Mouse (Mus musculus) midbrain, embryonic 16.5 days (tissue): ENCODE data around the gene Cdhr5. TPM values are rescaled to one million over a fixed set of nuclear protein-coding genes. Genes with fewer than 3 reads are reported as not detected.
A peak's percentile ranks its signal among the peaks of the same experiment; 100 is the strongest.

Experiments used
- ATAC-seq: fragments of 200-750 bp; cut with Nextera tagmentation; 2 replicates; pipeline ENCODE4 v1.8.0; 2017; ENCODE audit warnings: moderate TSS enrichment
- H3K27ac ChIP-seq: fragments of 300-500 bp; sonication (generic); 2 replicates; pipeline ENCODE4 v1.5.1; 2014; ENCODE audit warnings: mild to moderate bottlenecking, low read length, mixed read lengths
- H3K27me3 ChIP-seq: fragments of 300-500 bp; sonication (generic); 2 replicates; pipeline ENCODE4 v1.6.1; 2014; ENCODE audit warnings: low read depth, low read length, mixed read lengths; ENCODE audit not compliant: control insufficient read depth, insufficient read depth
- H3K36me3 ChIP-seq: fragments of 300-500 bp; sonication (generic); 2 replicates; pipeline ENCODE4 v1.6.1; 2014; ENCODE audit warnings: mild to moderate bottlenecking, low read length, moderate library complexity, mixed read lengths; ENCODE audit not compliant: control insufficient read depth, insufficient read depth
- H3K4me1 ChIP-seq: fragments of 300-500 bp; sonication (generic); 2 replicates; pipeline ENCODE4 v1.6.1; 2014; ENCODE audit warnings: mild to moderate bottlenecking, low read length, mixed read lengths; ENCODE audit not compliant: control insufficient read depth, insufficient read depth
- H3K4me2 ChIP-seq: fragments of 300-500 bp; sonication (generic); 2 replicates; pipeline ENCODE4 v1.6.1; 2014; ENCODE audit warnings: mild to moderate bottlenecking, low read length, mixed read lengths
- H3K4me3 ChIP-seq: fragments of 300-500 bp; sonication (generic); 2 replicates; pipeline ENCODE4 v1.5.1; 2014; ENCODE audit warnings: low read depth, mild to moderate bottlenecking, low read length, moderate library complexity, mixed read lengths
- H3K9ac ChIP-seq: fragments of 300-500 bp; sonication (generic); 2 replicates; pipeline ENCODE4 v1.6.1; 2014; ENCODE audit warnings: low read depth, low read length, mixed read lengths
- H3K9me3 ChIP-seq: fragments of 300-500 bp; sonication (generic); replicated peaks from 2 replicates; pipeline ENCODE4 v1.6.1; 2014; ENCODE audit warnings: mild to moderate bottlenecking, low read length, mixed read lengths; ENCODE audit not compliant: control insufficient read depth, poor library complexity, severe bottlenecking
- WGBS: fragments of 180-500 bp; shearing (Covaris S2); extraction: QIAGEN DNeasy Blood & Tissue Kit; methylation state at CpG from one replicate; pipeline ENCODE4 v1.1.7; 2014; 5-methylcytosine and 5-hydroxymethylcytosine counted together
- polyA plus RNA-seq: library from polyadenylated mRNA; unstranded; fragments of >200 nt; fragmentation: Nextera tagmentation; extraction: Ambion mirVana; gene quantifications from 2 replicates; pipeline ENCODE4 v1.2.1, GENCODE M21; 2015

The Cdhr5 gene
- polyA plus RNA-seq, 1 experiment from 2014 or later: not detected

- Histone ChIP-seq H3K4me2 (no peak overlapping the region), H3K27me3 (peaks cover 5% of the 10 kb centered on the region), H3K36me3 (no peaks in the 10 kb centered on the region), H3K9me3 (no peaks in the 10 kb centered on the region), H3K9ac (no peak overlapping the region), H3K4me3 (no peak overlapping the region), H3K4me1 (peaks cover 5% of the 10 kb centered on the region), H3K27ac (no peak overlapping the region)
- no peak for ATAC-seq
- 83% methylated on average over 4 of the region's 4 CpGs for WGBS
Observed at GRCm38 (mm10) chr7:141282756-141283155, 6.2 kb upstream of the Cdhr5 start.

- Histone ChIP-seq H3K9ac (no peak overlapping the region), H3K9me3 (no peaks in the 10 kb centered on the region), H3K4me2 (no peak overlapping the region), H3K27me3 (peaks cover 5% of the 10 kb centered on the region), H3K36me3 (no peaks in the 10 kb centered on the region), H3K27ac (no peak overlapping the region), H3K4me3 (no peak overlapping the region), H3K4me1 (peaks cover 5% of the 10 kb centered on the region)
- 57% methylated on average over 6 of the region's 6 CpGs for WGBS
- no peak for ATAC-seq
Observed at GRCm38 (mm10) chr7:141281442-141281841, 4.9 kb upstream of the Cdhr5 start.

GRCm38 (mm10) chr7:141278766-141279590 lies 2.4 kb upstream of the Cdhr5 start, which contains the start of gene Sct:
Sct (minus strand) TSS chr7:141279133.
- 2% methylated on average over 44 of the region's 46 CpGs for WGBS

GRCm38 (mm10) chr7:141277701-141278678 lies 1.4 kb upstream of the Cdhr5 start:
- H3K4me3 ChIP-seq: no peak overlapping the region; the same call in 1 of the 2 replicates

More at GRCm38 (mm10) chr7:141278766-141279590, 2.4 kb upstream of the Cdhr5 start, which contains the start of gene Sct:
- 0 out of 2 replicates have a peak within 1 kb of the TSS, but pooled peaks have one; percentile 11 for H3K27ac ChIP-seq
- peaks cover 5% of the 10 kb centered on the region for H3K4me1 ChIP-seq
- H3K9ac ChIP-seq: peak within 1 kb of the TSS; percentile 74
- peak within 1 kb of the TSS; percentile 56 for H3K4me3 ChIP-seq
- H3K9me3 ChIP-seq: no peaks in the 10 kb centered on the region
- H3K27me3 ChIP-seq: peaks cover 5% of the 10 kb centered on the region
- H3K4me2 ChIP-seq: peak within 1 kb of the TSS; percentile 97
- peak; percentile 82 for ATAC-seq
- no peaks in the 10 kb centered on the region for H3K36me3 ChIP-seq

GRCm38 (mm10) chr7:141275356-141275755 lies 1.2 kb downstream of the Cdhr5 start:
- H3K9ac ChIP-seq: no peak overlapping the region
- H3K27me3 ChIP-seq: peaks cover 5% of the 10 kb centered on the region
- H3K4me2 ChIP-seq: no peak overlapping the region
- no peak overlapping the region for H3K4me3 ChIP-seq
- H3K36me3 ChIP-seq: no peaks in the 10 kb centered on the region
- no peak for ATAC-seq
- peaks cover 5% of the 10 kb centered on the region for H3K4me1 ChIP-seq
- 89% methylated on average over 9 of the region's 9 CpGs for WGBS
- no peaks in the 10 kb centered on the region for H3K9me3 ChIP-seq
- no peak overlapping the region for H3K27ac ChIP-seq

More at GRCm38 (mm10) chr7:141277701-141278678, 1.4 kb upstream of the Cdhr5 start:
- Histone ChIP-seq H3K4me2 (peak overlapping the region; percentile 97; the same call in 1 of the 2 replicates), H3K9ac (peak overlapping the region; percentile 25; the same call in 1 of the 2 replicates), H3K27ac (no peak overlapping the region), H3K27me3 (peaks cover 5% of the 10 kb centered on the region), H3K36me3 (no peaks in the 10 kb centered on the region), H3K4me1 (peaks cover 5% of the 10 kb centered on the region), H3K9me3 (no peaks in the 10 kb centered on the region)
- 89% methylated on average over 11 of the region's 11 CpGs for WGBS
- no peak for ATAC-seq

- no peak overlapping the region for H3K4me2 ChIP-seq
- no peak overlapping the region for H3K4me3 ChIP-seq
- no peak overlapping the region for H3K27ac ChIP-seq
- WGBS: 84% methylated on average over 3 of the region's 3 CpGs
- ATAC-seq: no peak
- H3K4me1 ChIP-seq: peaks cover 3% of the 10 kb centered on the region
- no peaks in the 10 kb centered on the region for H3K36me3 ChIP-seq
- H3K9me3 ChIP-seq: no peaks in the 10 kb centered on the region
- no peak overlapping the region for H3K9ac ChIP-seq
- no peaks in the 10 kb centered on the region for H3K27me3 ChIP-seq
Observed at GRCm38 (mm10) chr7:141270631-141271030, 6.0 kb downstream of the Cdhr5 start.

GRCm38 (mm10) chr7:141269273-141269545 lies 7.4 kb downstream of the Cdhr5 start:
- Histone ChIP-seq H3K4me3 (no peak overlapping the region), H3K4me2 (no peak overlapping the region), H3K27ac (no peak overlapping the region), H3K27me3 (no peaks in the 10 kb centered on the region), H3K4me1 (peaks cover 6% of the 10 kb centered on the region), H3K36me3 (no peaks in the 10 kb centered on the region), H3K9me3 (no peaks in the 10 kb centered on the region), H3K9ac (no peak overlapping the region)
- ATAC-seq: no peak
- 87% methylated on average over 14 of the region's 14 CpGs for WGBS

- H3K9me3 ChIP-seq: no peaks in the 10 kb centered on the region
- no peak for ATAC-seq
- H3K9ac ChIP-seq: no peak overlapping the region
- 79% methylated on average over 24 of the region's 24 CpGs for WGBS
- H3K36me3 ChIP-seq: peaks cover 4% of the 10 kb centered on the region; the same call in 1 of the 2 replicates
- no peak overlapping the region for H3K27ac ChIP-seq
- H3K27me3 ChIP-seq: no peaks in the 10 kb centered on the region
- H3K4me1 ChIP-seq: peaks cover 6% of the 10 kb centered on the region
- H3K4me3 ChIP-seq: no peak overlapping the region
- H3K4me2 ChIP-seq: no peak overlapping the region
Observed at GRCm38 (mm10) chr7:141268466-141269272, 7.9 kb downstream of the Cdhr5 start.
